Mouse (Mus musculus): Measurements from ENCODE around the gene Rnf130. TPM values are rescaled to one million over a fixed set of nuclear protein-coding genes. Genes with fewer than 3 reads are reported as not detected.

Gene Rnf130
- polyA plus RNA-seq, 1 experiment from 2014 or later: 92.3 TPM

DNA sequence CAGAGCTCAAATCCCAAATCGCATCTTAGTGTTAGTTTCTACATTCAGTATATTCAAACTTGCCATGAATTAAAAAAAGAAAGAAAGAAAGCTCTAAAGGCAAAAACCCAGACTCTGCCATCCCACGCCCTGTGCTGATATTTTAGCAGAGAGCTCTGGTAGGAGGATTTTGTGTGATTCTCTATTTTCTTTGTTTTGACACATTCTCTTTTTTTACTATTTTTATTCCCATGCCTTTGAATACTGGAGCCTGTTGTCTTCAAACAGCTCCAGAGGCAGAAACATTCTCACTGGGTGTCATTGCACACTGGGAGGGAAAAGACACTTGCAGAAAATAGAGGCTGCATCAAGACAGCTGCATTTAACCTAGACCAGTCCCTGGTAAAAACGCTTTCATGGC, 61.1 kb downstream of the Rnf130 start:
- Histone ChIP-seq H3K4me1 (replicated peaks; ENCODE audit: control insufficient read depth, insufficient read depth, low read length) (peaks cover 3% of the 10 kb centered on the region; the same call in 1 of the 2 replicates), H3K4me2 (ENCODE audit: low read depth, low read length, severe bottlenecking) (no peak overlapping the region), H3K9ac (ENCODE audit: low read length) (no peak overlapping the region), H3K9me3 (ENCODE audit: control insufficient read depth, low read length) (no peaks in the 10 kb centered on the region), H3K36me3 (ENCODE audit: control insufficient read depth, insufficient read depth, low read length) (no peaks in the 10 kb centered on the region; the same call in 1 of the 2 replicates), H3K27ac (ENCODE audit: low read depth, low read length) (no peak overlapping the region), H3K4me3 (ENCODE audit: low read depth, low read length) (no peak overlapping the region), H3K27me3 (ENCODE audit: control insufficient read depth, insufficient read depth, low read length) (no peaks in the 10 kb centered on the region)
- no peak for ATAC-seq (replicated peaks; ENCODE audit: low FRiP score)
- WGBS: 96% methylated on average over 3 of the region's 3 CpGs
- no peak for DNase-seq (ENCODE audit: low spot score)

DNA sequence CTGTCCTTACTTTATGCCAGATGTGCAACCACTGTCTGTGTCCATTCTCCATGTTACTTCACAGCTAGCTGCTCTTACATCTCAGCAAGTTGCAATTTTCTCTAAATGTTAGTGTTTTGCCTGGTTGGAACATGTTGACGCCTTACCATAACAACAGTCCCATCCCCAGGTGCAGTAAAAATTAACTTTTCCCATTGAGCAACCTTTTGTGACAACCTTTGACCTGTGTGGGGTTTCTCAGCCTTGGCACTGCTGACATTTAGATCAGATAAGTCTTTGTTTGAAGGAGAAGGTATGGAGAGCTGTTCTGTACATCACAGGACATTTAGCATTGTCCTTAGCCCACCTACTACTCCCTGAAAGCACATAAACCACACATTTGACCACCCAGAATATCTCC, 64.7 kb downstream of the Rnf130 start:
- WGBS: 84% methylated on average over 1 of the region's 1 CpGs
- DNase-seq (ENCODE audit: low spot score) (no peak), ATAC-seq (replicated peaks; ENCODE audit: low FRiP score) (no peak)
- Histone ChIP-seq H3K4me2 (ENCODE audit: low read depth, low read length, severe bottlenecking) (no peak overlapping the region), H3K9me3 (ENCODE audit: control insufficient read depth, low read length) (no peaks in the 10 kb centered on the region), H3K27ac (ENCODE audit: low read depth, low read length) (no peak overlapping the region), H3K27me3 (ENCODE audit: control insufficient read depth, insufficient read depth, low read length) (no peaks in the 10 kb centered on the region), H3K36me3 (ENCODE audit: control insufficient read depth, insufficient read depth, low read length) (no peaks in the 10 kb centered on the region; the same call in 1 of the 2 replicates), H3K4me1 (replicated peaks; ENCODE audit: control insufficient read depth, insufficient read depth, low read length) (peaks cover 3% of the 10 kb centered on the region; the same call in 1 of the 2 replicates), H3K9ac (ENCODE audit: low read length) (no peak overlapping the region), H3K4me3 (ENCODE audit: low read depth, low read length) (no peak overlapping the region)

DNA sequence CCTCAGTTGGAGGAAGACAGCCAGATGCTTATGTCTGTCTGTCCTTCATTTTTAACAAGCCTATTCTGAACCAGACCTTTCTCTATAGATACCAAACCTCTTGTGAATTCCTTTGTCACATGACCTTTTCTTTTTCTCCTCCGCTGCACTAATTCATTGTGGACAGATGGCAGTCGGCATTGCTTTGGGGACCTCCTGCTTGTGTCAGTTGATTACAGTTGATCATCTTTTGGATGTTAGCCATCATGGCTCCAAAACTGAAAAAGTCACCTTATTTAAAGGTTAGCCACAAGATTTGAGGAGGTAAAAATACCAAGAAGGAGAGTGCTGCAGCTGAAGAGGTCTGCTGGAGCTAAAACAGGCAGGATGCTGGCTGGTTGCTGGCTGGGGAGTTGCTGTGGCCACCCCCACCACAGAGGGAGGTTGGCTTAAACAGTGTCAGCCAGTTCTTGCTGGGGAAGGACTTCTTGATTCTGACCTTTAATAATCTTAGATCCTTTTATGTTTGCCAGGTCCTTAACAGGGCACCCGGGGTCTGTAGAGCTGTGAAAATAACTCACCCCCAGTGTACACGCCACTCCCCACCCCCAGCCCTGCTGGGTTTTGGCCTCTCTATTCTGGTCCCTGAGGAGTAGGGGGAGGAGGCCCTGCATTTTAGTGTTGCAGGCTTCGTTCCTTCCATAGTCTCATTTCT, 66.0 kb downstream of the Rnf130 start:
- WGBS: 55% methylated on average over 5 of the region's 5 CpGs
- ATAC-seq (replicated peaks; ENCODE audit: low FRiP score) (no peak), DNase-seq (ENCODE audit: low spot score) (no peak)
- Histone ChIP-seq H3K4me2 (ENCODE audit: low read depth, low read length, severe bottlenecking) (no peak overlapping the region), H3K27me3 (ENCODE audit: control insufficient read depth, insufficient read depth, low read length) (no peaks in the 10 kb centered on the region), H3K9me3 (ENCODE audit: control insufficient read depth, low read length) (no peaks in the 10 kb centered on the region), H3K4me1 (replicated peaks; ENCODE audit: control insufficient read depth, insufficient read depth, low read length) (peaks cover 3% of the 10 kb centered on the region; the same call in 1 of the 2 replicates), H3K27ac (ENCODE audit: low read depth, low read length) (no peak overlapping the region), H3K36me3 (ENCODE audit: control insufficient read depth, insufficient read depth, low read length) (no peaks in the 10 kb centered on the region; the same call in 1 of the 2 replicates), H3K9ac (ENCODE audit: low read length) (no peak overlapping the region), H3K4me3 (ENCODE audit: low read depth, low read length) (no peak overlapping the region)

DNA sequence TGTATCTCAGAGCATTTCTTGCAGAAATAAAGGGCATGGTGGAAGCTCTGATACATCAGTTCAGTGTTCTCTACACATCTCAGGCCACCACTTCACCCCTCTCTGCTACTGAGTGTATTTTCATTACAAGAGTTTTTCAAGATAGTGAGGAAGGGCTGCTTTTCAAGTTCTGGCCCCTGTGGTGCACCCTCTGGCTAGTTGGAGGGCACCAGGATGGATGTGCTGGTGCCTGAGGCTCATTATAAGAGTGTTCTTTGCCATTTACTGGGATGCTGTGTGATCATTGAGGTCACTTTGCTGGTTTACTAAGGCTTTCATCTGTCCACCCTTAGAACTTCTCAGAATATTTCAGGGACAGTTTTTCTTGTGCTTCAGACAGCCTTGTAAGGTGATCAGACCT, 66.5 kb downstream of the Rnf130 start:
- Histone ChIP-seq H3K36me3 (ENCODE audit: control insufficient read depth, insufficient read depth, low read length) (no peaks in the 10 kb centered on the region; the same call in 1 of the 2 replicates), H3K9me3 (ENCODE audit: control insufficient read depth, low read length) (no peaks in the 10 kb centered on the region), H3K9ac (ENCODE audit: low read length) (no peak overlapping the region), H3K4me1 (replicated peaks; ENCODE audit: control insufficient read depth, insufficient read depth, low read length) (peaks cover 3% of the 10 kb centered on the region; the same call in 1 of the 2 replicates), H3K4me3 (ENCODE audit: low read depth, low read length) (no peak overlapping the region), H3K27ac (ENCODE audit: low read depth, low read length) (no peak overlapping the region), H3K27me3 (ENCODE audit: control insufficient read depth, insufficient read depth, low read length) (no peaks in the 10 kb centered on the region), H3K4me2 (ENCODE audit: low read depth, low read length, severe bottlenecking) (no peak overlapping the region)
- ATAC-seq (replicated peaks; ENCODE audit: low FRiP score) (no peak), DNase-seq (ENCODE audit: low spot score) (no peak)

DNA sequence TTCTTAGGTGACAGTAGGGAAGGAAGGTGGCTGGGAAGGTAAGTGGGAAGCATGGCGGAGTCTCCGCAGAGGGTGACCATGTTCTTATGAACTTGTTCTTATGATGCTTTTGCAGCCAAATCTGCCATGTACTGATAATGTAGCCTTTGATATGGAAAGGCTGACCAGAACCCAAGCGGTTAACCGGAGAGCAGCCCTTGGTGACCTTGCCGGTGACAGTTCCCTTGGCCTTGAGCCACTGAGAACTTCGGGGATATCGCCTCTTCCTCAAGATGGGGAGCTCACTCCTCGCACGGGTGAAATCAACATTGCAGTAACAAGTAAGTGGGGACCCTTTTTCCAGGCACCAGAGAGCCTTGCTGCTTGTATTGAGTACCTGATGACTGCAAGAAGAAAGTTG, 70.5 kb downstream of the Rnf130 start:
- Histone ChIP-seq H3K4me3 (ENCODE audit: low read depth, low read length) (no peak overlapping the region), H3K27me3 (ENCODE audit: control insufficient read depth, insufficient read depth, low read length) (no peaks in the 10 kb centered on the region), H3K27ac (ENCODE audit: low read depth, low read length) (no peak overlapping the region), H3K9ac (ENCODE audit: low read length) (no peak overlapping the region), H3K4me2 (ENCODE audit: low read depth, low read length, severe bottlenecking) (no peak overlapping the region), H3K9me3 (ENCODE audit: control insufficient read depth, low read length) (no peaks in the 10 kb centered on the region), H3K4me1 (replicated peaks; ENCODE audit: control insufficient read depth, insufficient read depth, low read length) (no peaks in the 10 kb centered on the region; the same call in 1 of the 2 replicates), H3K36me3 (ENCODE audit: control insufficient read depth, insufficient read depth, low read length) (peaks cover 2% of the 10 kb centered on the region; the same call in 1 of the 2 replicates)
- no peak for DNase-seq (ENCODE audit: low spot score)
- WGBS: 95% methylated on average over 9 of the region's 9 CpGs
- ATAC-seq (replicated peaks; ENCODE audit: low FRiP score): no peak

DNA sequence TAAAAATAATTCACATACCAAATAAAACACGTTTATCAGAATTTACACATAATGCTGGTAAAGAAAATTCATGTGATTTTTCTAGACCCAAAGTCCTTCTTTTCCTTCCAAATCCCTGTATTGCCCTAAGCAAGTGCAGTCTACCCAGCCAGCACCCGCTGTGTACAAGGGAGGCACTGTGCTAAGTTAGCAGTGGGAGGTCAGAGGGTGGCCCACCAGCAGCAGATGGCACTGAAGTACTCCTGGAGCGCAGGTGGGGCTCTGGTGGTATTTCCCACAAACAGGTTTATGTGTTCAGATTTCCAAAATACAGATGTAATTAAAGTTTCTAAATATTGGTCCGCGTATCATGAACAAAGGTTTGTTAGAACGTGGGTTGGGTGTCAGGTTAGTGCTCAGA, 71.9 kb downstream of the Rnf130 start:
- Histone ChIP-seq H3K36me3 (ENCODE audit: control insufficient read depth, insufficient read depth, low read length) (peaks cover 2% of the 10 kb centered on the region; the same call in 1 of the 2 replicates), H3K9ac (ENCODE audit: low read length) (no peak overlapping the region), H3K27ac (ENCODE audit: low read depth, low read length) (no peak overlapping the region), H3K4me3 (ENCODE audit: low read depth, low read length) (no peak overlapping the region), H3K4me2 (ENCODE audit: low read depth, low read length, severe bottlenecking) (no peak overlapping the region), H3K27me3 (ENCODE audit: control insufficient read depth, insufficient read depth, low read length) (no peaks in the 10 kb centered on the region), H3K4me1 (replicated peaks; ENCODE audit: control insufficient read depth, insufficient read depth, low read length) (no peaks in the 10 kb centered on the region), H3K9me3 (ENCODE audit: control insufficient read depth, low read length) (no peaks in the 10 kb centered on the region)
- 94% methylated on average over 6 of the region's 6 CpGs for WGBS
- ATAC-seq (replicated peaks; ENCODE audit: low FRiP score) (no peak), DNase-seq (ENCODE audit: low spot score) (no peak)

DNA sequence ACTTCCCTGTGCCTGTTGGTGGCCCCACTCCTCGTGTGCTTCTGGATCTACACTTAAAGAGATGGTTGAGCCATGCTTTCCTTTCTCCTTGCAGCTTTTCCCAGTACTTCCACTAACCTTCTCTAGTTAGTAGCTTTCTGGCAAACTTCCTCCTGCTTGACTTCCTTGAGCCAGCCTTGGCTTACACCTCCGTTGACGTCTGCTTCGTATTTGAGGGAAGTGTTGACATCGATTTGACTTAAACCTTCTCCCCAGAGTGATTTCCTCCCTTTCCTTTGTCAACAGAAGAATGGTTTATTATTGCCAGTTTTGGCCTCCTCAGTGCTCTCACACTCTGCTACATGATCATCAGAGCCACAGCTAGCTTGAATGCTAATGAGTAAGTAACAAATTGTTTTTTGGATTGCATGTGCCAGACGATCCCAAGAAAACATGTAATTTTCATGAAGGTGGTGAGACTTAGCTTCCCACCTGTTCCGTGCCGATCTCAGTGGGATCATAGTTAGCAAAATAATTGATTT, 73.9 kb downstream of the Rnf130 start:
- 92% methylated on average over 8 of the region's 8 CpGs for WGBS
- Histone ChIP-seq H3K36me3 (ENCODE audit: control insufficient read depth, insufficient read depth, low read length) (peaks cover 2% of the 10 kb centered on the region; the same call in 1 of the 2 replicates), H3K9me3 (ENCODE audit: control insufficient read depth, low read length) (no peaks in the 10 kb centered on the region), H3K27ac (ENCODE audit: low read depth, low read length) (no peak overlapping the region), H3K27me3 (ENCODE audit: control insufficient read depth, insufficient read depth, low read length) (no peaks in the 10 kb centered on the region), H3K4me3 (ENCODE audit: low read depth, low read length) (no peak overlapping the region), H3K4me2 (ENCODE audit: low read depth, low read length, severe bottlenecking) (no peak overlapping the region), H3K4me1 (replicated peaks; ENCODE audit: control insufficient read depth, insufficient read depth, low read length) (no peaks in the 10 kb centered on the region), H3K9ac (ENCODE audit: low read length) (no peak overlapping the region)
- ATAC-seq (replicated peaks; ENCODE audit: low FRiP score) (no peak), DNase-seq (ENCODE audit: low spot score) (no peak)

DNA sequence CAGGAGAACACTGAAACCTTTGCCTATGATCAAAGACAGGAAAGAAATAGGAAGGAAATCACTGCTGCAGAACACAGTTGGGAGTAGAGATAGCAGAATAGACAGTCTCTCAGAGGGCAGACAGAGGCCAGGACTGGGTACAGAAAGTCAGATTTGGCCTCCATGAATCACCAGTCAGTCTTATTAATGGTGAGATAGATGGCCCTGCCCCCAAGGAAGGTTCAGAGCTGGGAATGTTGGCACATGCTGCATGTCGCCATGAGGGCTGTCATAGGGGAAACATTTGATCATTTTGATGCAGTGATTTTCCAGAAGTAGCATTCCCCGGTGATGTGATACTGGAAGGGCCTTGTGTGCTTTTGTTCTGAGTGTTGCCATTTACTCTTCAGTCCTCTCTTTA, 74.5 kb downstream of the Rnf130 start:
- 90% methylated on average over 2 of the region's 2 CpGs for WGBS

More for the DNA sequence above, 74.5 kb downstream of the Rnf130 start:
- Histone ChIP-seq H3K27ac (ENCODE audit: low read depth, low read length) (no peak overlapping the region), H3K9me3 (ENCODE audit: control insufficient read depth, low read length) (no peaks in the 10 kb centered on the region), H3K4me2 (ENCODE audit: low read depth, low read length, severe bottlenecking) (no peak overlapping the region), H3K27me3 (ENCODE audit: control insufficient read depth, insufficient read depth, low read length) (no peaks in the 10 kb centered on the region), H3K4me1 (replicated peaks; ENCODE audit: control insufficient read depth, insufficient read depth, low read length) (no peaks in the 10 kb centered on the region), H3K36me3 (ENCODE audit: control insufficient read depth, insufficient read depth, low read length) (peaks cover 2% of the 10 kb centered on the region; the same call in 1 of the 2 replicates), H3K9ac (ENCODE audit: low read length) (no peak overlapping the region), H3K4me3 (ENCODE audit: low read depth, low read length) (no peak overlapping the region)
- ATAC-seq (replicated peaks; ENCODE audit: low FRiP score) (no peak), DNase-seq (ENCODE audit: low spot score) (no peak)

All from forebrain, embryonic 11.5 days (tissue).